Comparison of ENCODE assay signal across 23 mouse cellular contexts in genomic region chr12:78693281-78693680, GRCm38 (mm10). TPM values are rescaled to one million over a fixed set of nuclear protein-coding genes. Genes with fewer than 3 reads are reported as not detected.
A peak's percentile ranks its signal among the peaks of the same experiment; 100 is the strongest.
DNase-seq lines count a peak whose midpoint lies in the region; ATAC-seq and TF ChIP-seq lines count a peak whose summit lies in the region.
"Had no signal": no experiment of that assay in that cellular context is flagged by ENCODE, and none has a peak within 500 bp of the region (broad histone marks: within the 10 kb centered on the region; RNA-seq: fewer than 3 reads in every experiment).

No protein-coding gene starts in this region.

- TF ChIP-seq EP300 in liver, postnatal 0 days (IDR thresholded peaks at IDR 0.05; ENCODE audit: low read depth): no peak

- DNase-seq in liver, adult 2 months (ENCODE audit: extremely low read depth, low read depth, low spot score): peak; percentile 25
- no peak for DNase-seq in liver, postnatal 0 days
- peak; percentile 39 to 48 for DNase-seq in kidney, adult 8-10 months
- peak; percentile 35 for DNase-seq in kidney, postnatal 10 days
- peak; percentile 9 to 31 for DNase-seq in kidney, postnatal 4 days
- DNase-seq: adrenal gland, postnatal 10 days; cerebellum, adult 11 months; cerebellum, adult 8-10 months; cerebellum, postnatal 14 days; gastrocnemius, postnatal 25 days; heart, postnatal 10 days; heart, postnatal 4 days had no signal

- H3K9me3 ChIP-seq in liver, postnatal 0 days (ENCODE audit: low read length): no peaks in the 10 kb centered on the region
- no peaks in the 10 kb centered on the region for H3K9me3 ChIP-seq in forebrain, embryonic 16.5 days (ENCODE audit: control insufficient read depth, low read length)
- no peaks in the 10 kb centered on the region for H3K9me3 ChIP-seq in heart, embryonic 11.5 days (replicated peaks; ENCODE audit: control insufficient read depth, low read length)
- H3K9me3 ChIP-seq: embryonic facial prominence, embryonic 12.5 days; forebrain, embryonic 15.5 days; hindbrain, embryonic 12.5 days had no signal

- peaks cover 2% of the 10 kb centered on the region; the same call in 1 of the 2 replicates for H3K36me3 ChIP-seq in liver, adult 2 months (ENCODE audit: control insufficient read depth, insufficient read depth, low read length)
- H3K36me3 ChIP-seq in liver, postnatal 0 days (replicated peaks; ENCODE audit: insufficient read depth, low read length): no peaks in the 10 kb centered on the region
- H3K36me3 ChIP-seq in forebrain, embryonic 16.5 days (ENCODE audit: control insufficient read depth, insufficient read depth): no peaks in the 10 kb centered on the region
- H3K36me3 ChIP-seq in heart, embryonic 11.5 days (ENCODE audit: control insufficient read depth, insufficient read depth, low read length): no peaks in the 10 kb centered on the region
- H3K36me3 ChIP-seq: embryonic facial prominence, embryonic 12.5 days; forebrain, embryonic 15.5 days; hindbrain, embryonic 12.5 days had no signal

- H3K27me3 ChIP-seq in liver, adult 2 months (ENCODE audit: control insufficient read depth, insufficient read depth, low read length): no peaks in the 10 kb centered on the region
- H3K27me3 ChIP-seq in liver, postnatal 0 days (ENCODE audit: insufficient read depth, low read length): no peaks in the 10 kb centered on the region
- H3K27me3 ChIP-seq in forebrain, embryonic 16.5 days (replicated peaks; ENCODE audit: control insufficient read depth, insufficient read depth, low read length): no peaks in the 10 kb centered on the region
- H3K27me3 ChIP-seq in heart, embryonic 11.5 days (ENCODE audit: control insufficient read depth, insufficient read depth, low read length): no peaks in the 10 kb centered on the region
- H3K27me3 ChIP-seq: embryonic facial prominence, embryonic 12.5 days; forebrain, embryonic 15.5 days; hindbrain, embryonic 12.5 days had no signal

- ATAC-seq in liver, postnatal 0 days: no peak
- ATAC-seq in forebrain, embryonic 16.5 days: no peak
- no peak for ATAC-seq in heart, embryonic 11.5 days (replicated peaks; ENCODE audit: insufficient number of reproducible peaks, low FRiP score, low TSS enrichment)
- ATAC-seq: forebrain, embryonic 15.5 days; hindbrain, embryonic 16.5 days had no signal

- H3K4me3 ChIP-seq in liver, adult 2 months (ENCODE audit: insufficient read depth, low read depth, low read length): no peak overlapping the region
- H3K4me3 ChIP-seq in liver, postnatal 0 days (ENCODE audit: low read depth, low read length): no peak overlapping the region
- H3K4me3 ChIP-seq in forebrain, embryonic 16.5 days (replicated peaks; ENCODE audit: low read length): no peak overlapping the region
- no peak overlapping the region for H3K4me3 ChIP-seq in heart, embryonic 11.5 days (ENCODE audit: low read depth, low read length)
- H3K4me3 ChIP-seq: embryonic facial prominence, embryonic 12.5 days; forebrain, embryonic 15.5 days; hindbrain, embryonic 12.5 days had no signal

- H3K79me2 ChIP-seq in liver, adult 2 months (ENCODE audit: control insufficient read depth, insufficient read depth, low read length): no peaks in the 10 kb centered on the region

- no peak overlapping the region for H3K9ac ChIP-seq in liver, adult 2 months (ENCODE audit: low read depth, low read length)
- no peak overlapping the region for H3K9ac ChIP-seq in liver, postnatal 0 days (replicated peaks)
- H3K9ac ChIP-seq in forebrain, embryonic 16.5 days (replicated peaks; ENCODE audit: low read depth, low read length): no peak overlapping the region
- no peak overlapping the region for H3K9ac ChIP-seq in heart, embryonic 11.5 days (ENCODE audit: low read depth, low read length)
- H3K9ac ChIP-seq: embryonic facial prominence, embryonic 12.5 days; forebrain, embryonic 15.5 days; hindbrain, embryonic 12.5 days had no signal

- H3K27ac ChIP-seq in liver, adult 2 months (replicated peaks; ENCODE audit: insufficient read depth, low read depth, low read length): no peak overlapping the region
- H3K27ac ChIP-seq in liver, postnatal 0 days (ENCODE audit: low read depth): no peak overlapping the region
- no peak overlapping the region for H3K27ac ChIP-seq in forebrain, embryonic 16.5 days (ENCODE audit: low read length)
- H3K27ac ChIP-seq in heart, embryonic 11.5 days (ENCODE audit: low read depth, low read length): no peak overlapping the region
- H3K27ac ChIP-seq: embryonic facial prominence, embryonic 12.5 days; forebrain, embryonic 15.5 days; hindbrain, embryonic 12.5 days had no signal

- no peak for TF ChIP-seq CTCF in liver, adult 2 months (IDR thresholded peaks at IDR 0.05; ENCODE audit: low read depth, low read length)
- no peak for TF ChIP-seq CTCF in liver, postnatal 0 days (IDR thresholded peaks at IDR 0.05; ENCODE audit: low read depth)

- WGBS in liver, adult 2 months: 89% methylated on average over 2 of the region's 2 CpGs
- 75% methylated on average over 2 of the region's 2 CpGs for WGBS in liver, postnatal 0 days (ENCODE audit: insufficient replicate concordance)
- WGBS in forebrain, embryonic 16.5 days: 87% methylated on average over 2 of the region's 2 CpGs
- 72% methylated on average over 2 of the region's 2 CpGs for WGBS in heart, embryonic 11.5 days (ENCODE audit: insufficient replicate concordance)

- TF ChIP-seq POLR2A in liver, adult 2 months (IDR thresholded peaks at IDR 0.05; ENCODE audit: extremely low read depth, insufficient read depth, low read length): no peak

- H3K4me2 ChIP-seq in liver, postnatal 0 days (ENCODE audit: low read depth, low read length): no peak overlapping the region
- no peak overlapping the region for H3K4me2 ChIP-seq in forebrain, embryonic 16.5 days (ENCODE audit: low read length)
- H3K4me2 ChIP-seq in heart, embryonic 11.5 days: no peak overlapping the region
- H3K4me2 ChIP-seq: embryonic facial prominence, embryonic 12.5 days; forebrain, embryonic 15.5 days; hindbrain, embryonic 12.5 days had no signal

- H3K4me1 ChIP-seq in liver, adult 2 months (ENCODE audit: control insufficient read depth, insufficient read depth, low read length): no peaks in the 10 kb centered on the region
- no peaks in the 10 kb centered on the region for H3K4me1 ChIP-seq in liver, postnatal 0 days (ENCODE audit: insufficient read depth)
- H3K4me1 ChIP-seq in forebrain, embryonic 16.5 days (replicated peaks; ENCODE audit: control insufficient read depth, insufficient read depth, low read length): no peaks in the 10 kb centered on the region
- no peaks in the 10 kb centered on the region for H3K4me1 ChIP-seq in heart, embryonic 11.5 days (ENCODE audit: control insufficient read depth, insufficient read depth, low read length)
- H3K4me1 ChIP-seq: embryonic facial prominence, embryonic 12.5 days; forebrain, embryonic 15.5 days; hindbrain, embryonic 12.5 days had no signal

RNA-seq across cellular contexts. Expression of gene Fam71d, which starts 1.9 kb away (rescaled TPM):
- not detected in 2 replicates for total RNA-seq in liver, adult 2 months (2014; rRNA removed)
- not detected in 2 replicates for polyA plus RNA-seq in liver, adult 2 months (2012; rRNA removed)
- polyA plus RNA-seq in liver, postnatal 0 days (2015; fragmentation: Nextera tagmentation; extraction: Ambion mirVana): not detected in 2 replicates
- polyA plus RNA-seq in forebrain, embryonic 16.5 days (2015; fragmentation: Nextera tagmentation; extraction: Ambion mirVana): 0.46 and 0.84 TPM in 2 replicates
- polyA plus RNA-seq in heart, embryonic 11.5 days (2014; fragmentation: Nextera tagmentation; extraction: Ambion mirVana): not detected in 2 replicates
- total RNA-seq: ES-E14; gastrocnemius, adult 18-20 months; gastrocnemius, postnatal 25 days; granulocyte monocyte progenitor cell, adult 5-6 weeks; heart, adult 8-10 months had no signal
- polyA plus RNA-seq: embryonic facial prominence, embryonic 12.5 days; heart, embryonic 14.5 days had no signal

RNA-seq across cellular contexts. Expression of gene Mpp5, which starts 55.4 kb away (rescaled TPM):
- 12.1 and 17.0 TPM in 2 replicates for total RNA-seq in liver, adult 2 months (2014; rRNA removed)
- polyA plus RNA-seq in liver, adult 2 months (2012; rRNA removed): 0.84 and 0.95 TPM in 2 replicates
- 5.2 and 7.0 TPM in 2 replicates for polyA plus RNA-seq in liver, postnatal 0 days (2015; fragmentation: Nextera tagmentation; extraction: Ambion mirVana)
- polyA plus RNA-seq in forebrain, embryonic 16.5 days (2015; fragmentation: Nextera tagmentation; extraction: Ambion mirVana): 14.4 and 16.0 TPM in 2 replicates
- 19.7 and 24.3 TPM in 2 replicates for polyA plus RNA-seq in heart, embryonic 11.5 days (2014; fragmentation: Nextera tagmentation; extraction: Ambion mirVana)
